Mouse (Mus musculus): ENCODE measurements at regions not wholly inside any gene's neighbourhood (a gene's known extent, or its start where the extent isn't known, plus 50 kb on each side); places are given as distances from the start of the nearest gene placed in this dataset.

DNA sequence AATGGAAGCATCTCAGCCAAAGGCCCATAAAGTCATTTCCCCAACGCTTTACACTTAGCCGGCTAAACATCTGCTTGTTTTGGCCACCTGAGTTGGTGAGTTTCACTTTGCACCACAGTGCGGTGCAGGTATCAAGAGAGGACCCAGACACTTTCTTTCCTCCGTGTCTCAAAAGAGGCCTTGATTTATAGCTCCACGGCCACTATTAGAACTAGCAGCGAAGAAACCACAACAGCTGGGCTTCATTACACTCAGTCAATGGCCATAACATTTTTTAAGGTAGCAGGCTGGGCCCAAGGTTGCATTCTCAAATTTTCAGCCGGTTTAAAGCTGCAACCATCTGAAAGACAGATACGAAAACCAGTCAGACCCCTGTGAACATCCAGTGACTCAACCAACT lies 103.4 kb downstream of the Mreg start:
- intact Hi-C loops (cut with DNase I) = loop anchor here (10.0 kb wide), 1 partner anchor 514 kb away; no protein-coding TSS in a partner anchor

DNA sequence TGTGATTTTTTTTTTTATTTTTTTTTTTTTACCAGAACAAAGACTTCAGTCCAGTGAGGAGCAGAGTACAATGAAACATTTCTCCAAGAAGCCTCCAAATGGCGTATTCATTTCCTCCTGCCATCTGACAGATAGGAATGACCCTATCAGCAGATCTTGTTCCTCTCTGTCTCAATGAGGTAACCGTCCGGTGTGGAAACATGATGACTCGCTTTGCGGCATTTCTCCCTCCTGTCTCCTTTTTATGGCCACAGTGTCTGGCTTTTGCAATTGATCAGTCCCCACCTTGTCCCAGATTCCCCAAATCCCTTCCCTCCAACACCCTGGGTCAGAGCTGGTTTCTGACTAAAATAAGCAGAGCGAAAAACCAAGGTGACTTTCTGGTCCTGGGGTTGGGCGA lies 105.0 kb downstream of the Mreg start:
- intact Hi-C loops (cut with DNase I) = loop anchor here (10.0 kb wide), 1 partner anchor 512 kb away; no protein-coding TSS in a partner anchor

DNA sequence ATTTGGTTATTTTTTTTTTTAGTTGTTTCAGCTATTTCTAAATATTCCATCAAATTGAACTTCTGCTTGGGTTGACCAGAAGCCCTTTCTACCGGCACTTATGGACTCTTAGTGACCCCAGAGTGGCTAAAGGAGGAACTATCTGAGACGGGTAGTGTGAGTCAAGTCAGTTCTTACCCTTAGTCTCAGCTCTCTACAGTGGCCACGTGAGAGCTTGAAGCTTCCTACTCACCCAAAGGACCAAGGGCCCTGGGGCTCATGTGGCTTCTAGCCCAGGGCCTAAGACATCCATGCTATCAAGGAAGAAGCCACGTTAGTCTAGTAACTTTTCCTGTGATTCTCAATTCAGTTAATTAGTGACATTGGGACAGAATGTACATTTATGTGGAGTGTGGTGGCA lies 105.5 kb downstream of the Mreg start:
- intact Hi-C loops (cut with DNase I) = loop anchor here (10.0 kb wide), 1 partner anchor 512 kb away; no protein-coding TSS in a partner anchor

DNA sequence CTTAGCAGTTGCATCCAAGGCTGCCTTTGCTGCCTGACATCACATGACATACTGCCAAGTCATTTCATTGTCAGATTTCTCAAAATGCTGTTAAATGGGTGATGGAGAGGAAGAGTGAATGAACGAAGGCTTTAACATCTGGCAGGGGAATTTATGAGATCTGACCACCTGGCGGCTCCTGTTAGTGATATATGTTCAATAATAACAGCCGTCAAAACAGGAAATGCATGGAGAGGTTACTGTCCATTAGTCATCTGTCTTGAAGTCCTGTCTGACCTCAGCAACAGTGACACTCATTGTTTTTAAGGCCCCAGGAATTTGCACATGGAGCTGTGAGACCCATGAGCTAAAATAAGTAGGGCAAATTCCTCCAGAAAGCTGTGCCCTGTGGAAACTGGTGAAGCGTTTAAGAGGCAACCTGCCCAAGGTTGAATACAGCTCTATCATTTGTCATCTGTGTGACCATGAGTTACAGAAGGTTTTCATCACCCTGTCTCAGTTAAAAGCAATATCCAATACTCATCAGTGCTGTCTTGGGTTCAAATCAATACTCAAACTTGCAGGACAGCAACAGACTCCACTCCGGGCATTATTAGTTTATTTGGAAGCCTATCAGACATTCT lies 106.6 kb downstream of the Mreg start:
- intact Hi-C loops (cut with DNase I) = loop anchor here (10.0 kb wide), 1 partner anchor 511 kb away; no protein-coding TSS in a partner anchor

DNA sequence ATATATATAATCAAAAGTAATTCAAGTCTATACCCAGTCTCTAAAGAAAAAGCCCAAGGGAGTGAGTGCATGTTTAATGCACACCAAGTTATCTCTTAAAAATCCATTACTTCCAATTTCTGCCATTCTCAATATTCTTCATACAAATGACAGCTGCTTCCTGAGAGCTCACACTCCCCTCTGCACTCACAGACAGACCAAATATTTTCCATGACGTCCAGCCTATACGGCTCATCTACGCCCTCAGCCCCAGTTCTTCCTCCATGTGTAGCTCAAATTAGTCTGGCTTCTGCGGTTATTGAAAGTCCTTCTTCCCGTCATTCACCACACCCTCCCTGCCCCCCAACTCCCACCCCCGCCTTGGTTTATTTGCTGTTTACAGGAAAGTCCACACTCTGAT lies 108.1 kb downstream of the Mreg start:
- intact Hi-C loops (cut with DNase I) = loop anchor here (10.0 kb wide), 1 partner anchor 509 kb away; no protein-coding TSS in a partner anchor

DNA sequence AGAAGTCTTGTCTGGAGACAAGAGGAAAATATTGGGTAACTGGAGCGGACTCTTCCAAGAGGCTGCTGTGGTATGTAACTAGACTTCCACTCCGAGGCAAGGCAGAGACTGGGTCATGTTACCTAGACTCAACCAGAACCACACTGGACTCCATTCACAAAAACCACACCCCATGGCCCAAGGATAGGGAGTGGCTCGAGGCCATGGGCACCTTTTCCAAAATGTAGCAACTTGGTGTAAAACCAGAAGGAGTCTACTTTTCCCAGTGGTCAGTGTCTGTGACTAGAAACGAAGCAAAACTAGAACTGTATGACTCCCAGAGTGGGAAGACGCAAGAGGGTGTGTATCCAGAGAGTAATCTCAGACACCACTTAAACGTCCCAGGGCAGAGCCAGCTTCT lies 108.7 kb downstream of the Mreg start:
- intact Hi-C loops (cut with DNase I) = loop anchor here (10.0 kb wide), 1 partner anchor 509 kb away; no protein-coding TSS in a partner anchor

DNA sequence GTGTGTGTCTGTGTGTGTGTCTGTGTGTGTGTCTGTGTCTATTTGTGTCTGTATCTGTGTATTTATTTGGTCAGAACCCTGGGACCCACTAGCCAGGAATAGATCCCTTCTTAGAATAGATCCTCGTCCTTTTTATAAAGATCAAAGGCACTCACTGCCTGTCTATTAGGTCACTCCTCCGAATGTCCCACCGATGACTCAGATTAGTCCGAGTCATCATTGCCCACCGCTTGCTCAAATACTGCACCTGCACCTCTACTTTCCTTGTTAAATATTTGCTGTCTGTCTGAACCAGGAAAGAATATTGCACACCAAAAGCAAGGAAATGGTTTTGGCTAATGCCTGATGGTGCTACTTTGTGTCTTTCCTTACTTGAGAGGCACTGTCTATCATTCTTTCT lies 112.7 kb downstream of the Mreg start:
- intact Hi-C loops (cut with DNase I) = no loop called here

DNA sequence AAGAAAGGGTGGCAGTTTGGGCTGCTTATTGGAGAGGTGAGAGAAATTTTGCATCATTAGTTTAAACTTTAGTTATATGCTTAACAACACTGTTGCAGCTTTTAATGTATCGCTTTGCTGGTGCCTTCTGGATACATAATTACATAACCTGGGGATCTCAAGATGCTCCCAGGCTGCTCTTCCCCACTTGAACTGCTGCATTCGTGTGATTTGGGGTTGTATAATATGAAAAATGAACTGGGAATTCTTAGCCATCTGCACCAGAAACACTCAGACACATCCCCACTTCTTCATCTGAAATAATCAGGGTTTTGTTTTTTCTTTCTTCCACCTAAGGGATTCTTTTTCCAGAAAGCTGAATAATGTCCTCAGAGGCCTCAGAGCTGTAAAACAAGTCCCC lies 120.8 kb downstream of the Mreg start:
- intact Hi-C loops (cut with DNase I) = no loop called here

DNA sequence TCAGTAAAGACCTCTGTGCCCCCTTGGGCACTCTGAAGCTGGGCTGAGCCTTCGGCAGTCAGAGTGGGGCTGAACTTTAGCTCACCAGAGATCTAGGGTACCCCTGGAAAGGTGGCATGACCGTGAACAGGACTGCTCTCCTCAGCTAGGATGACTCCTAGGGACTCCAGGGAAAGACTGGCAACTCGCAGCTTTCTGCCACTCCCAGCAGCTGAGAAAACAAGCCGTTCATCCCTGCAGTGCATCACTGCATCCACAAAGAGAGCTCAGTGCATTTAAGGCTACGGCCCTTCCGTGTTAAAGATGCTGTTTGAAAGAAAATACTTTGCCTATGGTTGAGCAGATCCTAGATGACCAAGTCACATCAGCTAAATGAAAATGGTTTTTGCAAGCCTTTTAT lies 126.4 kb downstream of the Mreg start:
- intact Hi-C loops (cut with DNase I) = no loop called here

DNA sequence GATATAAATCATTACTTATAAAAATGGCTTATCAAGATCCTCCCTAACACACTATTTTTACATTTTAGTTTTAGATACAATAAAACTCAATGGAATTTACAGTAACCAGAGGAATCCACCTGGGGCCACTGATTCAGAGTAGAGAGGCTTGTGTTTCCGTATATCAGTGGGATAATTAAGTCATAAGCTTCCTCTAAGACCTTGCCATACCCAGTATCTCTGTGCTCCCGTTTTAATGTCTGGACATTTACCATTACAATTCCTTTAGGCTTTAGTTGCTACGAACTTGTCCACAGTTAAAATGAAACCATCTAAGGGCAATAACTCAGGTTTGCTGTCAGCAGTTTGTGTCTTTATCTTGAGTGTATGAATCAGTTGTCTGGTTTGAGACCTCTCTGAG lies 127.9 kb downstream of the Mreg start:
- intact Hi-C loops (cut with DNase I) = no loop called here

DNA sequence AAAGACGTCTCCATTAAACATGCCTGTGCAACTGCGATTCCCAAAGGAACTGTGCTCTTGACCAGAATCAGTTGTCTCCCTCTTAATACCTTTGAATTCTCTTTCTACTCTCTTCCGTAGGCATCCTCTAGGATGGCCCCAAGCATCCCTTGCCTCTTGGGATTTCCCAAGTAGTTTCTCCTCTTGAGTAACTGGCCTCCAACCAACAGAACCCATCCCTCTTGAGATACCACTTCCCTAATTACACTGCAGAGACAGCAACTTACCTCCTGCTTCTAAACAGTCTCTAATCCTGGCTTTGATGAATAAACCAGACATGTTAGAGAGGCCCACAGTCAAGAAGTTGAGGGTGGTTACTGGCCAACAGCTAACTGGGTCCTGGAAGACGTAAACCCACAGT lies 129.7 kb downstream of the Mreg start:
- intact Hi-C loops (cut with DNase I) = no loop called here

DNA sequence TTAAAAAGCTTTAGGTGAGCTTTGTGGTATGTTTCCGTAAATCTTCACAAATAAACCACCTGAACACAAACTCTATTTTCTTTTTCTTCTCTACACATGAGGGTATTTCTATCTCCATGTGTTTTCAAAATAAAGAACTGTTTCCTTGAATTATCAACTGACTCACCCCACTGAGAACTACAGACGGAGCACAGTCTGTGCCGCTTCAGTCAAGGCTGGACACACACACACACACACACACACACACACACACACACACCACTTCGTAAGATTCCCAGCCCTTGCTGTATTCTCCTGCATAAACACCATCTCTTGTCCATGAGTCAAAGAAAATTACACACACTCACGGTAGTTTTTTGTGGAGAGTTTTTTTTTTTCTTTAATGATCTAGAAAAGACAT lies 130.3 kb downstream of the Mreg start:
- intact Hi-C loops (cut with DNase I) = no loop called here

DNA sequence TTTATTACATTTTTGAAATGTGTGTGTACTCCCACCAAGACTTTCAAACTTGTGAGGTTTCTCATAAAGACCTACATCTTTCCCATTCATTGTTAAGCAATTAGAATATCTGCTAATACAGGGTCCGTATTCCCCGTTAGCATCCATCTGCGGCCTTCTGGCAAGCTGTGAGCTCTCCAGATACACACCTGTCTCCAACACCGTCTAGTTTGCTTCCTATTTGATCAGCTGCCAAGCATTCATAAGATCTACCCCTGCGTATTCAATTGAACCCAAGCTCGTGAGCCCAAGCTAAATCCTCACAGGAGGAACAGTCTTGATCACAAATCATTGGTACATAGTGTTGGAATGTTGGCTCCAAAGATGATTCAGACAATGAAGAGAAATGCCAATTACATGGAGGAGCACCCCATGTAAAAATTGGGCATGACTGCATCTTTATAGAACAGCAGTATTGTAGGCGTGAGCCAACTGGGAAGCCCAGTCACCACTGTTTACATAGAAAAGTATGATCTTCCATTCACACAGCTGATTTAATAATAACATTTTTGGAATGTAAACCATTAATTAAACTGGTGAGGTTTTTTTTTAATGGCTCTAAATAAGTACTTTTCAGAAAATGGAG lies 133.1 kb downstream of the Mreg start:
- intact Hi-C loops (cut with DNase I) = no loop called here

DNA sequence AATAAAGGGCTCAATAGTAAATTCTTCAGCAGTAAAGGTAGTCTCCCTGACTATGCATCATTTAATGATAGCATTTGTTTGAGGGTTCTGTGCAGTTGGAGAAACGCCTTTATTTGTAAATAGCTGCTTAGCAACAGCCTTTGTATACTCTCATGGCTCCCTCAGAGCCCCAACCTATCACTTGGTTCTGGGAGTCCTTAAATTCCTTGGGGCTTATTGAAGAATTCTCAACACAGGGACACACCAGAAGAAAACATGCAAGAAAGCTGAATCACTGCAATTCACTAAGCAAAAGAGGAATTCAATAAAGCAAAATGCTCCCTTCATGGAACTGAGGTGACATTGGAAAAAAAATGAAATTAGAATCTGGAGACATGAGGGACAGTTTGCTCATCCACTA lies 135.8 kb downstream of the Mreg start:
- intact Hi-C loops (cut with DNase I) = no loop called here

DNA sequence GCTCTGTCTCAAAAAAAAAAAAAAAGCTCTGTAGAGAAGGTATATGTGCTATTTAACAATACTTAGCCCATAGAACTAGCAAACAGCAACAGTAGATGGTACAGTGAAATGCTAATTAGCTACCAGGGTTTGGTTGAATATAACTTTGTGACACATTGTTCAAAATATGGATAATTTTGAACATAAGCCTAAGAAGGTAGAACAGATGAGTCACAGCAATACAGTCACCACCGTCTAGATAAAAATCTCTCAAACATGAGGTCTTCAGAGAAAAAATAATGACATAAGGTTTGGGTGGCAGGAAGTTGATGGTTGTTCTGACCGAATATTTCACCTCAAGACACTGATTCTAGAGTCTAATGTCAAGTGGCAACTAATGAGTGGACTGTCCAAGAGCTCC lies 136.6 kb downstream of the Mreg start:
- intact Hi-C loops (cut with DNase I) = no loop called here

DNA sequence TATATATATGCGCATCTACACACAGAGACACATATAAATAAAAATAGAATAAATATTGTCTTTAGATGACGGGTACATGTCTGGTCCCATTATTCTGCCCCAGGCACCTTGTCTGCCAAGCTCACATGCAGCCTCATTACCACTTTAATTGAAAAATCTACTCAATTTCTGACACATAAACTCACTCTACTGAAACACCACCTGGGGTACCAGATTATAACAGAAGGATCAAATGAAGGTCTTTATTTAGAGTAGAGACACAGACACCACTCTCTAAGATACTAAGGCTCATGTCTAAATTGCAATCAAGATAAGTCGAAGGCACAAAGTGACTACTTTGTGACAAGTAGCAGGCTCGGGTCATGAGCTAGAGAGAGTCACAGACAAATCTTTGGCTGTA lies 138.9 kb downstream of the Mreg start:
- intact Hi-C loops (cut with DNase I) = no loop called here

DNA sequence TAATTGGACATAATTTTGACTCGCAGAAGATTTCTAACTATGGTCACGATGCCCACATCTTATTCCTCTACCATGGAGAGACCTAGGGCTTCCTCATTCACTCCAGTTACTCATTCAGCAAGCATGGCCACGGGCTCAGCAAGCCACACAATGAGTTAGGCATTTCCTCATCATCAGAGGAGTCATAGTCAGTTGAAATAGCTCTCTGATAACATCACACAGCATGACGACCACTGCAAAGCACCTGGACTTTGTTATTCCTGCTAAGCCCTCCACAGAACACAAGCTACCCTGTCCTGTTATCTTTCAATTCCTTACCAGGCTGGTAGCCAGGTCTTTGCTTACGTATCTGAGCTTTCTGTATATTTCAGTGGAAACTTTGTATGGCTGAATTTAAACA lies 141.6 kb downstream of the Mreg start:
- intact Hi-C loops (cut with DNase I) = no loop called here

DNA sequence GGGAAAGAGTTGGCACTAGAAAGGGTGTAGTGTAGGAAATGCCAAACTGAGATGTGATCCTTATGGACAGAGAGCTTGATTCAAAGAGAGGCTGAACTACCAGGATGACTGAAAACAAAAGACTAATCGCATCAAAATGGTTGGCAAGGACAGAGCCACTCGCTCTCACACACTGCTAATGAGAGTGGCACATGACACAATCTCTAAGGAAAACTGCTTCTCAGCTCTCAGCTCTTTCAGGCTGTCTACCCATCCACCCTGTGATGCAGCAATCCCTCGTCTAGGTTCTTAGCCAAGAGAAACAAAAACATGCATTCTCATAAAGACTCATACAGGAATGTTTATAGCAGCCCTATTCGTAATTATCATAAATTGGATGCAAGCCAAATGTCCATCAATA lies 143.1 kb downstream of the Mreg start:
- intact Hi-C loops (cut with DNase I) = no loop called here

DNA sequence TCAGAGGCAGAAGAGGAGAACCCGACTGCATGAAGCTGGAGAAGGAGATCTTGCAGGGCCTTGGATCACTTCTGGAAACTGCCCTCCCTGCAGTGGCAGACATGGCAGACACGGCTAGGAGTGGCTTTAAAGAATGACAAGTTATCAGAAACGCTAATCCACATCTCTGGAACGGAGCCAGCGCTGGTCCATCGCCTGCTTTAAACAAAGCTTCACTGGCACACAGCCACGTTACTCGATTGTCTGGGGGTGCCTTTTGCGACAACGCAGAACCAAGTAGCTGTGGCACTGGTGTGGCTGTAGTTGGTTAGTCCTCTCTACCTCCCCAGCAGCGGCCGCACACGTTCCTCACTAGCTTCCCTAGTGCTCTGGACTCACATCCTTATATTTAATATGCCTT lies 147.0 kb downstream of the Mreg start:
- intact Hi-C loops (cut with DNase I) = no loop called here

DNA sequence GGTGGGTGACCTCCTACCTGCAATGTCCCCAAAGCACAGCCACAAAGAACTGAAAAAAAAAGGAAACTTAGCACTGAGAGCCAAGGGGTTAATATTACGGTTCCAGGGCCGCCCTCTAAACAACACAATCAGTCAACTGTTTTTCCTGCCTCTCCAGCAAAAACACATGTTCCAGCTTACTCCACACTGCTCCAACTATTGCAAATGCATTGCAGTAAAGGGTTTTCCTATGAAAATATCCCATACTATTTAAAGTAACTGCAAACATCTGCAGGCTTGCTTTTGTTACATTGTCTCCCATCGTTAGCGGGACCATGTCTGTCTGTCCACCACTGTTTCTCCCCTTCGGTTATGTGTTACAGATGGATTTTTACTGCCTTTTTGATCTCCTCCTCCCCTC lies 151.7 kb downstream of the Mreg start:
- intact Hi-C loops (cut with DNase I) = no loop called here

DNA sequence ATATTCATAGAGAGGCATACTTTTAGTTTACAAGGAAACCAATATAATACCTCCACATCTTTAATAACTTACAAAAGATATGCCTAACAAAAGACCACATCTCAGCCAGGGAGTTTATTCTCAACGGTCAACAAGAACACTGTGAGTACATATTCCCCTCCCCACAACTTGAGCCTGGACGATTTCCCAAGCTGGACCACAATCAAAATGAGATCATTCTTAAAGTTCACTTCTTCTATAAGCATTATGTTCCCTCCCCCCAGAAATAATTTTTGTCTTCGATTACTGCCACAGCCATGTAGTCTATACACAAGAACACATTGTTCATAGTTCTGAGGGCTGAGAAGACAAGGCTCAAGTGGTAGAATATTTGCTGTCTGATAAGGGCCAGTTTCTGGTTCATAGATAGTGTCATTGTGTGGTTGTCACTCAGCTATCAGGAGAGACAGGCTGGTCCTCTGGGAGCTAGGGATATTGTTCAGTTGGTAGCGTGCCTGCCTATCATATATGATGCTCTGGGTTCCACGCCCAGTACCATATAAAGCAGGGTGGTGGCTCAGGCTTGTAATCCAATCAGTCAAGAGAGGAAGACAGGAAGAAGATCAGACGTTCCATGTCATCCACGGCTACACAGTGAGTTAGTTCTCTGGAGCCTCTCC lies 153.9 kb downstream of the Mreg start:
- intact Hi-C loops (cut with DNase I) = no loop called here

DNA sequence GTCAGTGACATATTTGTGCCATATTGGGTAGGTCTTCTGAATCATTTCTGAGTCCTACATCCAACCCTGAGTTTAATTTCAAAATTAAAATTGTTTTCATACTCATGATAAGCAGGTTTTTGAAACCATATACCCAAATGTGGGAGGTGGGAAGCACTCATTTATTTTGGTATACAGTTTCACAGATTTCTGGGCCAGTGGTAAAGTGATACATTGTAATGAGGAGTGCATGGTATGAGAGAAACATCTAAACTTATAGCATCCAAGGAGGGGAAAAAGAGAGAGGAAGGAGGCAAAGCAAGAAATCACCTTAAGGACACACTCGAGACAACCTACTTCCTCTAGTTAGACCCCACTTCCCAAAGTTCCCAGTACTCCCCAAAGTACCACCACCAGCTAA lies 157.6 kb downstream of the Mreg start:
- intact Hi-C loops (cut with DNase I) = no loop called here

DNA sequence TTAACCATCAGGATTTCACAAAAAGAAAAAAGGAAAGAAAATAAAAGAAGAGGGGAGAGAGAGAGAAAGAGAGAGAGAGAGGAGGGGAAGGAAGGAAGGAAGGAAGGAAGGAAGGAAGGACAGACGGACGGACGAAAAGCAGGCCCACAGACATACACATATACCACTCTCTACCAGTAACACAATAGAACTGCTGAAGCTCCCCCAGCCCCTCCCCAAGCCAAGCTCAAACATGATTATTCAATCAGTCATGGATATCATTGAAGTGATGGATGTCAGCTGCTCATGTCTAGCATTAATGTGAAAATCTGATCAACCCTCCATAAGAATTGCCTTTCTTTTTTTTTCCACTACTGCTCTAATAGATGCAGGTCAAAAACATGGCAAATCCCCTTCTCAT lies 161.2 kb downstream of the Mreg start:
- intact Hi-C loops (cut with DNase I) = no loop called here

Measured in adrenal gland (tissue).